Mouse (Mus musculus) ovary, postnatal 36 days (tissue): ENCODE measurements around the gene BC016579.

Source experiments
- DNase-seq: peaks from one replicate; pipeline ENCODE4 v3.0.0; 2022; ENCODE audit warnings: low spot score, mixed read lengths

The BC016579 gene

DNA sequence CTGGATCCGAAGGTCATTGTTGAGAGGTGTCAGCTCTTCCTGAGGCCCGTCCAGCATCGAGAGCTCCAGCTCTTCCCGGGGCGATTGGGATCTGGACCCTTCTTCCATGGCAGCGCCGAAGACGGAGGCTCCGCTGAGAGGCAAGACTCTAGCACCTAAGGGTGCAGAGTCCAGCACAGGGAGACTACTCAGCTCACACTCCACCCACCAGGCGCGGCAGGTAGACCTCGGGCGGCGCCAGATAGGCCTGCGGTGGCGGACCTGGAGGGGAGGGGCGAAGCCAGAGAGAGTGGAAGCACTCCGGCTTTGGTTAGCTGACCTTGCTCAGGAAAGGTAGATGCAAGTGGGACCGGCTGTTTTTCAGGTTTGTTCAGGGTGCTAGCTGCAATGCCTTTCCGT lies at the start of gene BC016579:
Gene BC016579 (minus strand): TSS at position 135 of the 399 bp plus-strand sequence.
- peak; percentile 16 for DNase-seq

DNA sequence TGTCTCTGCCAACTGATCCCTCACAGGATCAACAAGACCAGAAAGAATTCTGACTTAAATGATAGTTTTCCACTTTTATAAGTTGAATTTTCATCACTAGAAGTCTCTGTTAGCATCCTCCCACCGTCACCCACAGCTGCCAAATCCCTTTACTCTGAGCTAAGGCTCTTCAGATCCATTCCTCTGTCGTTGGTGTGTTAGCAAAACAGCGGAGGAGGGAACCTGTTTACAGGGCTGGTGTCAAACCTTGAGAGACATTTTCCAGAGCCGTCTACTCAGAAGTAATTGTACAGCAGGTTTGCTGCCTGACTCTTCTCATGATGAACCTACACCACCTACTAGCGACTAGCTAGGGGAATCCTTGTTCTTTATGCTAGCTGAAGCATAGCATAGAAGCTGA lies 45.4 kb upstream of the BC016579 start:
- DNase-seq = no peak

GRCm38 (mm10) chr16:45697996-45698395 lies 44.1 kb upstream of the BC016579 start:
- DNase-seq = no peak

GRCm38 (mm10) chr16:45695445-45696160 lies 41.7 kb upstream of the BC016579 start:
- DNase-seq = no peak

DNA sequence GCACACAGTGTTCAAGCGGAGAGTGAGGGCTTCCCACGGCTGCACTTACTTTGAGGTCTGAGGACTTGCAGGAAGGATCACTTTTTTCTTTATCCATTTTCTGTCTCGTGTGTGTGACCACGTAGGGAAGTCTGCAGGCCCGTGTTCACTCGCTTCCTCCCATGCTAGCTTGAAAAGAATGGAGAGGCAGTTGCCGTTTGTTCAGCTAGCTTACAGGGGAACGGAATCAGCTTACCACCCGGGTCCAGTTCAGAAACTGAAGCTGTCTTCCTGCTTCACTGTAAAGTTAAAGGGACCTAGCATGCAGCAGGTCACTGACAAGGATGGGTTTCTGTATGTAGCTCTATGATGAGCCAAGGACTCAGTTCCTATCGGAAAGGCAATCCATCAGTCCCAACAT lies 39.7 kb upstream of the BC016579 start, which contains the start of gene Tmprss7:
Gene Tmprss7 (minus strand): TSS at position 101 of the 400 bp plus-strand sequence.
- DNase-seq = no peak

DNA sequence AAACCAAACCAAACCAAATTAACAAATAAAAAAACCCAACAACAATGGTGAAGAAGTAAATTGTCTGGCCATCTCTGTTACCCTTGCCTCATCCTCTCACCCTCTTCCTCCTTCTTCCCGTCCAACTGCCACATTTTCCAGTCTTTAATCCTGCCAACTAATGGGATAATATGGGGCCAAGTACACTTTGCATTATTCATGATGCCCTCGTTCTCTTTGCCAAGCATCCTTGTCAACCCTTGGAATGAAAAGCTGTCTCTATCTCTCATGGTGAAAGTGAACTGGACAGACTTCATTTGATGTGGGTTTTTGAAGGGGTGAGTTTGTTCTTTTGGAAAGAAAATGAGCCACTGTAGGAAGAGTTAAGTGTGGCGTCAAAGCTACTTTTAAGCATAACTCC lies 39.0 kb upstream of the BC016579 start:
- no peak for DNase-seq

GRCm38 (mm10) chr16:45690178-45690577 lies 36.3 kb upstream of the BC016579 start:
- no peak for DNase-seq

GRCm38 (mm10) chr16:45686833-45687232 lies 33.0 kb upstream of the BC016579 start:
- no peak for DNase-seq

DNA sequence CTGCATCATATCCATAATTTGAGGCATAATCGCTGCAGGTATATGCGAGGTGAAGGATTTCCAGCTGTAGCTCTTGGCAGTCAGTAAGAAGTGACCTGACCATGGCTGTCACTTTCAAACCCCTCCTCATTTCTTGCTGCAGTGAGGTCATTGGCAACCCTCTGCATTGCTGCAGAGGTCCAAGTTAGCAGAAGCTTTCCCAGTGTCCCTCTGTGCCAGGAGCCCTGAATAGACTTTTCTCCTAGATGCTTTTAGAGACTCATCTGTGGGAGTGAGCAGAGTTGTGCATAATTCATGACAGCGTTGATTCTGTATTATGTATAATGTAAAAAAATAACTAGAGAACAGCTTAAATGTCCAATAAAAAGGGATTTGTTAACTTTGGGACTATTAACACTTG lies 31.4 kb upstream of the BC016579 start:
- DNase-seq = no peak

GRCm38 (mm10) chr16:45684815-45685214 lies 30.9 kb upstream of the BC016579 start:
- DNase-seq = peak; percentile 45

- DNase-seq = no peak
Measured at GRCm38 (mm10) chr16:45676462-45676861, 22.6 kb upstream of the BC016579 start.

DNA sequence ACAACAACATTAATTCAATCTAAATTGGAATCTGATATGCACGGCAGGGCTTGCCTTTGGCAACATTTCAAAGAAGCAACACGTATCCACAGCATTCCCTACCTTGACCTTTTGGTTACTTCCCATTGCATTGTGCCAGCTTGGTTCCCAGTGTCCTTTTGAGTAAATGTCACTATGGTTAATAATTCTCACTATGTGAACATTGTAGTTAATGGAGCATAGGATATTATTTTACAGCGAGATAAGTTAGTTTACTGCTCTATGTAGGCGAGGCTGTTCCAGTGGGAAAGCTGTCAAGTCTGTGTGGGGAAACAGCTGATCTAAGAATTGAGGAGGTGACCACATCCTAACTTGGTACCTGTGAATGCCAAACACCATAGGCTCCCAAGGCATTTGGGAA lies 16.1 kb upstream of the BC016579 start:
- DNase-seq = no peak

GRCm38 (mm10) chr16:45668178-45668577 lies 14.3 kb upstream of the BC016579 start:
- DNase-seq = no peak

DNA sequence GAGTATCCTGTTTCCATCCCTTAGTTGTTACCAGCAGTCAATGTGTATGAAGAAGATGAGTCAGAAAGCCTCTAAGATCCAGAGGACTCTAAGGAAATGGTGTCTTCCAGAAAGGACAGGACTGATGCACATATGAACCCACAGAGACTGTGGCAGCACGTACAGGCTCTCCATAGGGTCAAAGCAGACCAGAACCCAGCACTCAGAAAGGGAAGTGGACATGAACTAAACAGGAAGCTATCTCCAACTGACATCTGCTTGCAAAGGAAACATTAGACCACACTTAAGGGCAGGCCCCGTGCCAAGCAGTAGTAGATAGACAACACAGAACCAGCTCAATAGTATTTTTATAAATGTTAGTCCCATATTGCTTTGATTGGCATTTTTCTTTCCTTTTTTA lies 12.3 kb upstream of the BC016579 start:
- no peak for DNase-seq

DNA sequence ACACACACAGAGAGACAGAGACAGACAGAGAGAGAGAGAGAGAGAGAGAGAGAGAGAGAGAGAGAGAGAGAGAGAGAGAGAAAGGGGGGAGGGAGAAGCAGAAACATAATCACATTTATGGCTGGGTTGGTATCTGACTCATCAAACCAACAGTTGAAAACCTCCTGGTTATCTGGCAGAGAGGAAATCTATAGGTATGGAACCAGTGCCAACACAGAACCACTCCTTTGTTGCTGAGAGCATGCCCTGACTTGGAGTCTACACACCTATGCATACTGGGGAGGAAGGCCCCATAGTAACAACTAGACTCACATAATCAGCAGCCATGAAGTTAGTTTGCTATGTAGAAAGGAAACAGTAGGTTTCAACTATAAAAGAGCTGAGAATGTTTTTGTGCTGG lies 8.5 kb upstream of the BC016579 start:
- DNase-seq = no peak

GRCm38 (mm10) chr16:45659596-45659995 lies 5.7 kb upstream of the BC016579 start:
- no peak for DNase-seq

- no peak for DNase-seq
Measured at GRCm38 (mm10) chr16:45658248-45658647, 4.4 kb upstream of the BC016579 start.

GRCm38 (mm10) chr16:45657574-45658159 lies 3.8 kb upstream of the BC016579 start:
- no peak for DNase-seq

GRCm38 (mm10) chr16:45654465-45654864 lies 597 bp upstream of the BC016579 start:
- DNase-seq = no peak

DNA sequence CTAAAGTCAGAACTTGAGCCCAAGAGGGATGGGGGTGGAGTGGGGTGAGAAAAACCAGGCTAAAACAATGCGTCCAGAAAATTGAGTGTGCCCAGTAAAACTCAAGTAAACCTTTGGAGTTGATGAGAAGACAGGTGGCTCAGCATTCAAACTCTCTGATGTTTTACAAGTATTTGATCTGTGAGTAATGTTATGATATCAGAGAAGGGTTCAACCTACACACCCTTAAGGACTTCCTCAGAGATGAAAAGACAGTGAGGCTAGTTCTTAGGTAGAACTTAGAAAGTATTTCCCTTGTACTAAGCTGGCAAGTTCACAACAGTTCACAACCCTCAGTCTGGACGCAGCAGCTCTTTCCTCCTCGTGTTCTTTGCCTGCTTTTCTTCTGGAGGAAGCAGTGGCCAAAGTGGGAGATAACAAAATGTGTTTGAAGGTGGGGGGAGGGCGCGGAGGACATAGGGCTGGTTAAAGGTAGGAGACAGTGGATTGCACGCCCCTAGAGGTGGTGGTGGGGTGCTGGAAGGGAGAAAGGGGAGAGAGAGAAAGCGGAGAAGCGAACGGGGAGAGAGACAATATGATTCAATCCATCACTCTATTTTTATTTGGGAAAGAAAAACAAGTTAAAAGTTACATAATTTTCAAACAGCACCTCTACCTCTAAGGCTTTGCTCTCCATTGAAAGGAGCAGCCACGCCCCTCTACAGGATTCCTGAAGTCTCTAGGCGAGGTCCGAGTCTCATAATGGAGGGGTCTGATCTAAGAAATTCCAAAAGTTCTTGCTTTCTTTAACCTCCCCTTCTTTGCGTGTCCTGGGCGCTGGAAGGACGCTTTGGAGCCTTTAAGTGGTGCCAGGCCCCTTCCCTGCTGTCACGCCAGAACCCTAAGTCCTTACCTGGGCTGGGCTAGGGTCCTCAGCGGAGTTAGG lies 597 bp downstream of the BC016579 start:
- no peak for DNase-seq

DNA sequence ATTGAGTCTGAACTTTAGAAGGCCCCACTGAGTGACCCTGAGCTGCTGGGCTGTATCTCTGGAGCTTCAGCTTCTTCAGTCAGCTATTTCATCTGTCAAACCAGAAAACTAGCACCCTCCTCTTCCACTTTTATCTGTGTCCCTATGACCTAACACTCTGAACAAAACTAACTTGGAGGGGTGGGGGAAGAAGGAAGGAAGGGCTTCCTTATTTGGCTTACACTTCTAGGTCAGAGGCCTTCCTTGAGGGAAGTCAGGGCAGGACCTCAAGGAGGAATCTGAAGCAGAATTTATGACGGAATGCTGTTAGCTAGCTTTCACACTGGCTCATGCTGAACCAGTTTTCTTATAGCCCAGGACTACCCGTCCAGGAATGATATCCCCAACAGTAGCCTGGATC lies 2.4 kb downstream of the BC016579 start:
- no peak for DNase-seq

DNA sequence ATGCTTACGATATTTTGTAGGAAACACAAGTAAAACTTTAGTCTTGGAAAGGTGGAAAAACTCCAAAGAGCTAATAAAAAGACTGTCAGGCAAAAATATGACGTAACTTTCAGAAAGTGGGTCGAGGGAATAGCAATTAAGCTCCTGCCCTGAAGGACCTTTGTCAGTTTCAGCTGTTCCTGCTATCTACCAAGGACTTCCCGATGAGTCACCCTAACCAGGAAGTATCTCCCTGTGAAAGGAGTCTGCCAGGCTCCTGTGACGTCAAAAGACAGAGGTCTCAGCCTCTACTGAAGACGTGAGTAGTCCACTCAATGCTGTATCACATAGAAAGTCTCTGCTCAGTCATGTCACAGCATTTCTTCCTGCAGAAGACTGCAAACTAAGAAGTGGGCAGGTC lies 9.5 kb downstream of the BC016579 start:
- no peak for DNase-seq

- DNase-seq = no peak
Measured at GRCm38 (mm10) chr16:45643944-45644343, 9.9 kb downstream of the BC016579 start.
